Mouse (Mus musculus) G1E (cell line): Measurements from ENCODE around the gene Tmod1. TPM values are rescaled to one million over a fixed set of nuclear protein-coding genes. Genes with fewer than 3 reads are reported as not detected.

ENCODE experiments used
- ATAC-seq: 2 replicates; pipeline ENCODE4 v1.8.0; 2016; ENCODE audit warnings: mild to moderate bottlenecking; ENCODE audit not compliant: insufficient number of reproducible peaks, poor library complexity, low FRiP score, severe bottlenecking; ENCODE audit errors: extremely low read depth
- DNase-seq: peaks from one replicate; pipeline ENCODE4 v3.0.0; 2012; ENCODE audit warnings: low spot score
- H3K27me3 ChIP-seq: 2 replicates; pipeline ENCODE4 v1.6.1; 2012; ENCODE audit warnings: mild to moderate bottlenecking, low read length, inconsistent platforms; ENCODE audit not compliant: insufficient read depth
- H3K36me3 ChIP-seq: replicated peaks from 2 replicates; pipeline ENCODE3; 2012; ENCODE audit warnings: mild to moderate bottlenecking, inconsistent platforms
- H3K4me1 ChIP-seq: 2 replicates; pipeline ENCODE4 v1.6.1; 2012; ENCODE audit warnings: low read depth, low read length, inconsistent platforms, mixed read lengths; ENCODE audit not compliant: insufficient read depth
- H3K4me3 ChIP-seq: 2 replicates; pipeline ENCODE4 v1.5.1; 2012; ENCODE audit warnings: low read depth, mild to moderate bottlenecking, inconsistent platforms, low read length, moderate library complexity, mixed read lengths
- H3K9me3 ChIP-seq: replicated peaks from 2 replicates; pipeline ENCODE4 v1.6.1; 2012; ENCODE audit warnings: inconsistent platforms
- CTCF ChIP-seq: IDR thresholded peaks from 2 replicates; pipeline ENCODE4 v1.5.1; 2012; ENCODE audit warnings: low read depth, low read length, inconsistent platforms, mixed read lengths
- GATA1 ChIP-seq: IDR thresholded peaks from 2 replicates; pipeline ENCODE4 v1.6.1; 2012; ENCODE audit warnings: borderline replicate concordance, low read length, inconsistent platforms, mixed read lengths
- GATA2 ChIP-seq: IDR thresholded peaks from 2 replicates; pipeline ENCODE4 v1.6.1; 2012; ENCODE audit warnings: low read depth, low read length, inconsistent platforms, borderline replicate concordance
- POLR2AphosphoS5 ChIP-seq: IDR thresholded peaks from 2 replicates; pipeline ENCODE4 v1.6.1; 2012; ENCODE audit warnings: low read depth, low read length, inconsistent platforms; ENCODE audit not compliant: insufficient replicate concordance
- TAL1 ChIP-seq: conservative IDR thresholded peaks from 2 replicates; pipeline ENCODE4 v1.6.1; 2012; ENCODE audit warnings: low read depth, low read length, inconsistent platforms, mixed read lengths
- polyA plus RNA-seq: library from polyadenylated mRNA; stranded (reverse); fragments of >175 nt; gene quantifications from 2 replicates; pipeline ENCODE4 v1.2.3, GENCODE M21; 2012
- total RNA-seq, 2 experiments: library from RNA; stranded (forward) in 1 of 2; stranded (reverse) in 1 of 2; fragments of 200-1000 nt in 1 of 2; fragments of >200 nt in 1 of 2; fragmentation: Nextera tagmentation in 1 of 2; gene quantifications; 2 replicates each; pipeline ENCODE4 v1.2.3; 2014 to 2017

The Tmod1 gene
- total and polyA plus RNA-seq, 3 experiments = 0.64 to 14.6 (median 1.1) TPM

- DNase-seq (no peak), ATAC-seq (no peak)
- Histone ChIP-seq H3K4me1 (peaks cover 9% of the 10 kb centered on the region), H3K9me3 (no peaks in the 10 kb centered on the region), H3K36me3 (peaks cover 89% of the 10 kb centered on the region), H3K27me3 (no peaks in the 10 kb centered on the region), H3K4me3 (no peak overlapping the region)
- TF ChIP-seq GATA2 (no peak), TAL1 (no peak), POLR2AphosphoS5 (no peak), GATA1 (no peak)
These were observed 108.1 kb downstream of the Tmod1 start for GRCm38 (mm10) chr4:46146881-46147280.

GRCm38 (mm10) chr4:46151903-46152544, 113.3 kb downstream of the Tmod1 start:
- TF ChIP-seq GATA2 (no peak), CTCF (no peak), GATA1 (no peak), POLR2AphosphoS5 (no peak), TAL1 (no peak)
- ATAC-seq (no peak), DNase-seq (no peak)
- Histone ChIP-seq H3K36me3 (peaks cover 97% of the 10 kb centered on the region), H3K4me1 (no peaks in the 10 kb centered on the region), H3K27me3 (no peaks in the 10 kb centered on the region), H3K9me3 (no peaks in the 10 kb centered on the region), H3K4me3 (no peak overlapping the region)

GRCm38 (mm10) chr4:46164027-46164426, 125.3 kb downstream of the Tmod1 start:
- no peak for ATAC-seq
- H3K27me3 ChIP-seq = no peaks in the 10 kb centered on the region
- no peak overlapping the region for H3K4me3 ChIP-seq
- no peak for TF ChIP-seq TAL1
- no peak for TF ChIP-seq CTCF
- no peak for TF ChIP-seq POLR2AphosphoS5
- TF ChIP-seq GATA2 = no peak
- TF ChIP-seq GATA1 = no peak
- H3K9me3 ChIP-seq = no peaks in the 10 kb centered on the region
- DNase-seq = no peak
- peaks cover 11% of the 10 kb centered on the region for H3K4me1 ChIP-seq
- H3K36me3 ChIP-seq = peaks cover 93% of the 10 kb centered on the region

Other genes with a start within 250 kb of the Tmod1 start
- not detected in 2 replicates for gene Aldh1b1, start 239.9 kb upstream of the Tmod1 start, total RNA-seq (2014; fragmentation: Nextera tagmentation)
- gene Aldh1b1, start 239.9 kb upstream of the Tmod1 start, total RNA-seq (2017) = 0.66 TPM in 1 of 2 replicates, not detected in the other
- gene Aldh1b1, start 239.9 kb upstream of the Tmod1 start, polyA plus RNA-seq = not detected in 2 replicates
- gene Igfbpl1, start 212.0 kb upstream of the Tmod1 start, total RNA-seq (2014; fragmentation: Nextera tagmentation) = not detected in 2 replicates
- 0.11 TPM in 1 of 2 replicates, not detected in the other for gene Igfbpl1, start 212.0 kb upstream of the Tmod1 start, total RNA-seq (2017)
- not detected in 2 replicates for gene Igfbpl1, start 212.0 kb upstream of the Tmod1 start, polyA plus RNA-seq
- gene Stra6l, start 190.3 kb upstream of the Tmod1 start, total RNA-seq (2014; fragmentation: Nextera tagmentation) = not detected in 2 replicates
- gene Stra6l, start 190.3 kb upstream of the Tmod1 start, total RNA-seq (2017) = 0.12 and 0.33 TPM in 2 replicates
- not detected in 2 replicates for gene Stra6l, start 190.3 kb upstream of the Tmod1 start, polyA plus RNA-seq
- gene Ccdc180, start 148.6 kb upstream of the Tmod1 start, total RNA-seq (2014; fragmentation: Nextera tagmentation) = not detected in 2 replicates
- gene Ccdc180, start 148.6 kb upstream of the Tmod1 start, total RNA-seq (2017) = 0.16 TPM in 1 of 2 replicates, not detected in the other
- not detected in 2 replicates for gene Ccdc180, start 148.6 kb upstream of the Tmod1 start, polyA plus RNA-seq
- gene Tdrd7, start 73.6 kb upstream of the Tmod1 start, total RNA-seq (2014; fragmentation: Nextera tagmentation) = 1.1 and 1.4 TPM in 2 replicates
- gene Tdrd7, start 73.6 kb upstream of the Tmod1 start, total RNA-seq (2017) = 5.1 and 7.7 TPM in 2 replicates
- gene Tdrd7, start 73.6 kb upstream of the Tmod1 start, polyA plus RNA-seq = 0.06 and 0.12 TPM in 2 replicates
- gene Ncbp1, start 99.7 kb downstream of the Tmod1 start, total RNA-seq (2014; fragmentation: Nextera tagmentation) = 103 and 109 TPM in 2 replicates
- 119 and 130 TPM in 2 replicates for gene Ncbp1, start 99.7 kb downstream of the Tmod1 start, total RNA-seq (2017)
- 12.2 and 17.6 TPM in 2 replicates for gene Ncbp1, start 99.7 kb downstream of the Tmod1 start, polyA plus RNA-seq
- 54.6 and 57.9 TPM in 2 replicates for gene Tstd2, start 99.8 kb downstream of the Tmod1 start, total RNA-seq (2014; fragmentation: Nextera tagmentation)
- gene Tstd2, start 99.8 kb downstream of the Tmod1 start, total RNA-seq (2017) = 48.2 and 51.5 TPM in 2 replicates
- gene Tstd2, start 99.8 kb downstream of the Tmod1 start, polyA plus RNA-seq = 10.5 and 15.8 TPM in 2 replicates
- gene Xpa, start 157.4 kb downstream of the Tmod1 start, total RNA-seq (2014; fragmentation: Nextera tagmentation) = 21.1 and 26.7 TPM in 2 replicates
- gene Xpa, start 157.4 kb downstream of the Tmod1 start, total RNA-seq (2017) = 14.5 and 17.9 TPM in 2 replicates
- gene Xpa, start 157.4 kb downstream of the Tmod1 start, polyA plus RNA-seq = 17.2 and 17.6 TPM in 2 replicates